Mouse (Mus musculus): ENCODE results near the gene Prss56. TPM values are rescaled to one million over a fixed set of nuclear protein-coding genes. Genes with fewer than 3 reads are reported as not detected.

Gene Prss56
- polyA plus RNA-seq, 1 experiment from 2014 or later = not detected

GRCm38 (mm10) chr1:87164796-87165184, 18.3 kb upstream of the Prss56 start:
- H3K4me1 ChIP-seq = peaks cover 37% of the 10 kb centered on the region
- no peaks in the 10 kb centered on the region for H3K36me3 ChIP-seq (replicated peaks)
- 52% methylated on average over 9 of the region's 9 CpGs for WGBS
- H3K27ac ChIP-seq = no peak overlapping the region; the same call in 1 of the 2 replicates
- H3K9me3 ChIP-seq = no peaks in the 10 kb centered on the region
- no peak overlapping the region for H3K4me3 ChIP-seq
- peaks cover 84% of the 10 kb centered on the region for H3K27me3 ChIP-seq (ENCODE audit: poor library complexity, severe bottlenecking)
- DNase-seq (ENCODE audit: extremely low spot score, low spot score) = no peak

DNA sequence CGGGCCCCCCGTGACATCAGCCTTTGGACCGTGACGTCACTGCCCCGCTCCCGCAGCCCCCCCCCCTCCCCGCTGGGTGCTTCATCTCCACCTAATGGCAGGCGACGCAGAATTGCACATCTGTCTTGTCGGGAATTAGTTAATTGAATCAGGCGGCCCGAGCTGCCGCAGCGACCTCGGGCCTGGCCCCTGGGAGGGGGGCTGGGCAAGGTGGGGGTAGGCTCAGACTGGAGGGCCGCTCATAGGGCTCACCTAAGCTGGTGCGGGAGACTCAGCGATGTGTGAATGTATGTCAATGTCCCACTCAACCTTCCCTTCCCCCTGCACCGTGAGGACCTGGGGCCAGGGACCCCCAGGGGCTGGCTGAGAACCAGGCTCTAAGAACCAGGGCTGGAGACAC, 12.7 kb upstream of the Prss56 start:
- 9% methylated on average over 19 of the region's 19 CpGs for WGBS
- H3K27ac ChIP-seq = 0 out of 2 replicates have a peak overlapping the region, but pooled peaks have one; percentile 15
- no peak for DNase-seq (ENCODE audit: extremely low spot score, low spot score)
- peaks cover 98% of the 10 kb centered on the region for H3K27me3 ChIP-seq (ENCODE audit: poor library complexity, severe bottlenecking)
- H3K4me3 ChIP-seq = peak overlapping the region; percentile 26
- peaks cover 37% of the 10 kb centered on the region for H3K4me1 ChIP-seq
- no peaks in the 10 kb centered on the region for H3K36me3 ChIP-seq (replicated peaks)
- no peaks in the 10 kb centered on the region for H3K9me3 ChIP-seq

DNA sequence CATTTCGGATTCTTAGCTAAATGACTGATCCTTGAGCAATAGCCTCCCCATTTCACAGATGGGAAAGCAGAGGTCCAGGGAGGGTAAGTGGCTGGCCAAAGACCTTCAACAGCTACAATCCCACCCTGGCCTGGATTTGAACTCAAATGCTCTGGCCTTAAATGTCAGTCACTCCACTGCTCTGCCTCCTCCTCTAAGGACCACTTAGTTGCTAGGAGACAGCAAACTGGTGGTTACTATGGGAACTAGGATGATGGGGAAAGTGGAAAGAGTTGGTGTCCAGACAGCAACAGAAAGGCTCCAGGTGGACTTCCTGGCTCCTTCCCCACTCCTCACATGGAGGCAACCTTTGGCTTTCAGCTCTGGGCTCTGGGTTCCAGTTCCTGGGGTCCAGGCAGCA, 11.8 kb upstream of the Prss56 start:
- H3K36me3 ChIP-seq (replicated peaks) = no peaks in the 10 kb centered on the region
- H3K4me3 ChIP-seq = no peak overlapping the region
- peaks cover 45% of the 10 kb centered on the region for H3K4me1 ChIP-seq
- H3K27ac ChIP-seq = no peak overlapping the region
- WGBS = 66% methylated on average over 1 of the region's 1 CpGs
- no peak for DNase-seq (ENCODE audit: extremely low spot score, low spot score)
- peaks cover 97% of the 10 kb centered on the region for H3K27me3 ChIP-seq (ENCODE audit: poor library complexity, severe bottlenecking)
- no peaks in the 10 kb centered on the region for H3K9me3 ChIP-seq

DNA sequence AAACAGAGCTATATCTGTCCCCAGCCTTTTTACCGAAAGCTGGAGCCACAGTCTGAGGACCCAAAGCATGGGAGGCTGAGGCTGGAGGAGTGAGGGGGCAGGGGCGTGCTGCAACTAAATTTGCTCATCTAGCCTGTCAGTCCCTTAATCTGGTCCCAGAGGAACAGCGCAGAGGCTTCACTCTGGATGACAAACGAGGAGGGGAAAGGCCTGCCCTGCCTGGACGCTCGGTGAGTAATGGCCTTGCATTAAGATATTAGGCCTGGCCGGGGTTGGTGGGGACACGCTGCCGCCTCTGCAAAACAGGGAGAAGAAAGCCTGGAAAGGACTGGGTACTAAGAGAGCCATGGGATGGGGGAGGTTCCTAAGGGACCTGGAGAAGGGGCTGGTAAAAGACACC, 10.8 kb upstream of the Prss56 start:
- Histone ChIP-seq H3K27ac (no peak overlapping the region), H3K4me1 (peaks cover 46% of the 10 kb centered on the region), H3K36me3 (replicated peaks) (no peaks in the 10 kb centered on the region), H3K4me3 (no peak overlapping the region), H3K9me3 (no peaks in the 10 kb centered on the region), H3K27me3 (ENCODE audit: poor library complexity, severe bottlenecking) (peaks cover 94% of the 10 kb centered on the region)
- no peak for DNase-seq (ENCODE audit: extremely low spot score, low spot score)
- 56% methylated on average over 9 of the region's 9 CpGs for WGBS

DNA sequence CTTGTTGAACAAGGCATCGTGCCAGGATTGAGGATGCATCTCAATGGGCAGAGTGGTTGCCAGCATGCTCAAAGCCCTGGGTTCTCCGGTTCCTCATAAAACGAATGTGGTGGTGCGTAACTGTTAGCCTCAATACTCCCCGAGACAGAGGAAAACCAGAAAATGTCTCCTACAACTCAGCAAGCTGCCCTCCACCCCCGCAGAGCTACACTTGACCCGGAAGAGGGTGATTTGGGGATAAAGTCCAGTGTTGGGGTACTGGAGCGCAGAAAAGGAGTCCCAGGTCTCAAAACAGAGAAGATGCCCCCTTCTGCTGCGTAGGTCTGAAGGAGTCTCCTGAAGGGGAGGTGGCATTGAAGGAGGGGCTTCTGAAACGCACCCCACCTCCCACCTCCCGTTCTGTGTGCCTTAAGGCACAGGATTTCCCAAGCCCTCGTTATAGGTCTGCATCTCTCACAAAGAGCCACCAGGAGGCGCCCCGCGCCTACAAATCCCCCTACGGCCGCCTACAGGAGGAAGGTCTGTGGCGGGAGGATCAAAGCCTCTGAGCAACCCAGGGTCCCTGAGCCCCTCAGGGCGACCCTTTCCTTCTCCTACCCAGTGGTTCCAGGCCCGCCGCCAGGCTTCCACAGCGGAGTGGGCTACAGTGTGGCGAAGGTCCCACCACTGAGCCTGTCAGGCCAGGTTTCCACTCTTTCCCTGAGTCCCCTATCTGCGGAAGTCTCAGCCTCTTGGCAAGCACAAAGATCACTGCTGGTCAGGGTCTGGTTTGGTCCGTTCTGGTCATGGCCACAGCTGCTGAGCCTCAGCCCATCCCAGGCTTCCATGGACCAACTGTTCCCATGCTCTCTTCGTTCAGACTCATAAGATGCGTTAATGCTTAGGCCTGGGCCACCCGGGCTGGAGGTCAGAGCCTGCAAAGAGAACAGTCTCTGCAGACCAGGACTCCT, 8.8 kb upstream of the Prss56 start:
- 0 out of 2 replicates have a peak overlapping the region, but pooled peaks have one; percentile 25 for H3K4me3 ChIP-seq
- peaks cover 38% of the 10 kb centered on the region for H3K4me1 ChIP-seq
- WGBS = 25% methylated on average over 28 of the region's 28 CpGs
- peak overlapping the region; percentile 26; the same call in 1 of the 2 replicates for H3K27ac ChIP-seq
- DNase-seq (ENCODE audit: extremely low spot score, low spot score) = peak; percentile 82
- no peaks in the 10 kb centered on the region for H3K9me3 ChIP-seq
- H3K27me3 ChIP-seq (ENCODE audit: poor library complexity, severe bottlenecking) = peaks cover 75% of the 10 kb centered on the region
- H3K36me3 ChIP-seq (replicated peaks) = no peaks in the 10 kb centered on the region

GRCm38 (mm10) chr1:87175852-87176292, 7.2 kb upstream of the Prss56 start:
- 17% methylated on average over 11 of the region's 11 CpGs for WGBS
- no peak overlapping the region for H3K4me3 ChIP-seq
- H3K27ac ChIP-seq = 0 out of 2 replicates have a peak overlapping the region, but pooled peaks have one; percentile 45
- H3K4me1 ChIP-seq = peaks cover 22% of the 10 kb centered on the region
- H3K9me3 ChIP-seq = no peaks in the 10 kb centered on the region
- H3K27me3 ChIP-seq (ENCODE audit: poor library complexity, severe bottlenecking) = peaks cover 68% of the 10 kb centered on the region
- DNase-seq (ENCODE audit: extremely low spot score, low spot score) = no peak
- H3K36me3 ChIP-seq (replicated peaks) = no peaks in the 10 kb centered on the region

GRCm38 (mm10) chr1:87180896-87181295, 2.2 kb upstream of the Prss56 start:
- Histone ChIP-seq H3K36me3 (replicated peaks) (no peaks in the 10 kb centered on the region), H3K27me3 (ENCODE audit: poor library complexity, severe bottlenecking) (peaks cover 70% of the 10 kb centered on the region), H3K9me3 (no peaks in the 10 kb centered on the region), H3K27ac (no peak overlapping the region), H3K4me3 (no peak overlapping the region), H3K4me1 (peaks cover 39% of the 10 kb centered on the region)
- 69% methylated on average over 5 of the region's 5 CpGs for WGBS
- DNase-seq (ENCODE audit: extremely low spot score, low spot score) = no peak

DNA sequence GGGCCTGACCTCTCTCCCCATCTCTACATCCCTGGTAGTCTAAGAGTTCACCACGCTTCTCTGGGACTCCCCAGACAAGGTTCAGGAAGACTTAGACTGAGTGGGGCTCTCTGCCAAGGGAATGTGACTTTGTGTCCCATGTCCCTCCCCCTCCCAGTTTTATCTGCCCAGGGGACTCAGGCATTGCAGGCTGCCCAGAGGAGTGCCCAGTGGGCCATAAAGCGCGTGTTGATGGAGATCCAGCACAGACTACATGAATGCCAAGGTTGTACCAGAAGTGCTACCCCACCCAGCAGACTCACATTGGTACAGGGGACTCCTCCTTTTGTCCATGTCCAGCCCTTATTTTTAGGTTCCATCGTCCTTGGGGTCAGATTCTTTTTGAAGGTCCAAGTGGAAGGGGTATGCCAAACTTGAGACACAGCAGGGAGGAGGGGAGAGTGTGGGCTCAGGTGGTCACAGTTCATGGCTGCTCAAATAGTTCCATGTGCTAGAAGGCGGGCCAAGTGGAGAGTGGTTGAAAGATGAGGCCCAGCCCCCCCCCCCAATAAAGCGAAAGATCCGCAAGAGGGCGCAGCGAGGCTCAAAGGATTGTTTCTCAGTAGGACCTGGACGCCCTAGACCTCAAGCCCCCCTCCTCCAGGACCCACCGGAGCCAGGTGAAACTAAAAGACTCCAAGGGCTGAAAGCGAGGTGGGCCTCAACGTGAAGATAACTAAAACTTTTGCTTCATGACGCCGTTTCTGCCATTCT, 1.1 kb downstream of the Prss56 start:
- H3K27me3 ChIP-seq (ENCODE audit: poor library complexity, severe bottlenecking) = peaks cover 92% of the 10 kb centered on the region
- WGBS = 27% methylated on average over 15 of the region's 15 CpGs
- H3K4me3 ChIP-seq = no peak overlapping the region
- no peak for DNase-seq (ENCODE audit: extremely low spot score, low spot score)
- H3K27ac ChIP-seq = no peak overlapping the region
- H3K9me3 ChIP-seq = no peaks in the 10 kb centered on the region
- H3K36me3 ChIP-seq (replicated peaks) = no peaks in the 10 kb centered on the region
- H3K4me1 ChIP-seq = peaks cover 45% of the 10 kb centered on the region

GRCm38 (mm10) chr1:87184751-87185139, 1.6 kb downstream of the Prss56 start:
- peaks cover 96% of the 10 kb centered on the region for H3K27me3 ChIP-seq (ENCODE audit: poor library complexity, severe bottlenecking)
- H3K4me3 ChIP-seq = no peak overlapping the region
- no peaks in the 10 kb centered on the region for H3K9me3 ChIP-seq

DNA sequence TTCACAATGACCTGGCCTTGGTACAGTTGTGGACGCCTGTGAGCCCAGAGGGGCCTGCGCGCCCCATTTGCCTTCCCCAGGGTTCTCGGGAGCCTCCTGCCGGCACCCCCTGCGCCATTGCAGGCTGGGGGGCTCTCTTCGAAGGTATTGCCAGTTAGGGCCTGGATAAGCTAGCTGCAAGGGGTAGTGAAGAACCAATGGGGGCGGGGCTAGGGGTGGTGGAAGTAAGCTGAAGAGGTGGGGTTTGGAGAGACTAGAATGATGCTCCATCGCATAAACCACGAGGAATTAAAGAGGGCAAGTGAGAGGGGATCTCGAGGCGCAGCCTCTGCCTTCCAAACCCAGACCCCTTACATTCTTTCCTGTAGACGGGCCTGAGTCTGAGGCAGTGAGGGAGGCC, 2.4 kb downstream of the Prss56 start:
- no peak for DNase-seq (ENCODE audit: extremely low spot score, low spot score)
- whole genome bisulfite sequencing = 9% methylated on average over 13 of the region's 13 CpGs
- H3K4me3 ChIP-seq = no peak overlapping the region
- no peaks in the 10 kb centered on the region for H3K36me3 ChIP-seq (replicated peaks)
- H3K27ac ChIP-seq = no peak overlapping the region
- H3K9me3 ChIP-seq = no peaks in the 10 kb centered on the region
- peaks cover 49% of the 10 kb centered on the region for H3K4me1 ChIP-seq
- H3K27me3 ChIP-seq (ENCODE audit: poor library complexity, severe bottlenecking) = peaks cover 92% of the 10 kb centered on the region

More at GRCm38 (mm10) chr1:87184751-87185139, 1.6 kb downstream of the Prss56 start:
- peak; percentile 35 for DNase-seq (ENCODE audit: extremely low spot score, low spot score)
- Histone ChIP-seq H3K36me3 (replicated peaks) (no peaks in the 10 kb centered on the region), H3K27ac (no peak overlapping the region), H3K4me1 (peaks cover 45% of the 10 kb centered on the region)
- 7% methylated on average over 20 of the region's 20 CpGs for WGBS

GRCm38 (mm10) chr1:87186261-87187036, 3.3 kb downstream of the Prss56 start:
- Histone ChIP-seq H3K9me3 (no peaks in the 10 kb centered on the region), H3K27me3 (ENCODE audit: poor library complexity, severe bottlenecking) (peaks cover 90% of the 10 kb centered on the region), H3K27ac (peak overlapping the region; percentile 75), H3K4me3 (peak overlapping the region; percentile 60), H3K4me1 (peaks cover 54% of the 10 kb centered on the region), H3K36me3 (replicated peaks) (no peaks in the 10 kb centered on the region)
- WGBS = 2% methylated on average over 52 of the region's 54 CpGs
- DNase-seq (ENCODE audit: extremely low spot score, low spot score) = peak; percentile 55

- Histone ChIP-seq H3K9me3 (no peaks in the 10 kb centered on the region), H3K27ac (peak overlapping the region; percentile 75), H3K27me3 (ENCODE audit: poor library complexity, severe bottlenecking) (peaks cover 84% of the 10 kb centered on the region), H3K36me3 (replicated peaks) (no peaks in the 10 kb centered on the region), H3K4me1 (peaks cover 54% of the 10 kb centered on the region), H3K4me3 (peak overlapping the region; percentile 60)
- peak; percentile 91 for DNase-seq (ENCODE audit: extremely low spot score, low spot score)
- under 1% methylated on average over 15 of the region's 15 CpGs for WGBS
Measured at GRCm38 (mm10) chr1:87187037-87187355, 3.9 kb downstream of the Prss56 start.
